Mouse (Mus musculus): Measurements from ENCODE around the gene Tmem165.

Gene Tmem165

DNA sequence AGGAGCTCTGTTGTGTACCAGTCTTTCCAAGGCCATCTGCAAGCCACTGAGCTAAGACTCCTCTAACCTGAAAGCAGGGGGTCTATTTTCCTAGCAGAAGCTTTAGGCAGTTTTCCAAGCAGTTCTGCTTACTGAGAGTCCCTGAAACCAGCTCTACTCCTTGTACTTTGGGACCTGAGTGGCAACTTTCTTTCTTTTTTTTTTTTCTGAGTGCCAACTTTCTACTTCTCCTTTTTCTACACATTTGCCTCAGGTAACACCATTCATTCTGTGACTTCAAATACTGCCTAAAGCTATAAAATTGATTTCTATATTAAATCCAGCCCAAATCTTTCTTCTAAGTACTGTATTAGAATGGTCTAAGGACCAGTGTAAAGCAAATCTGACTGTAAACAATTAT, 62.9 kb downstream of the Tmem165 start:
- DNase-seq = no peak

DNA sequence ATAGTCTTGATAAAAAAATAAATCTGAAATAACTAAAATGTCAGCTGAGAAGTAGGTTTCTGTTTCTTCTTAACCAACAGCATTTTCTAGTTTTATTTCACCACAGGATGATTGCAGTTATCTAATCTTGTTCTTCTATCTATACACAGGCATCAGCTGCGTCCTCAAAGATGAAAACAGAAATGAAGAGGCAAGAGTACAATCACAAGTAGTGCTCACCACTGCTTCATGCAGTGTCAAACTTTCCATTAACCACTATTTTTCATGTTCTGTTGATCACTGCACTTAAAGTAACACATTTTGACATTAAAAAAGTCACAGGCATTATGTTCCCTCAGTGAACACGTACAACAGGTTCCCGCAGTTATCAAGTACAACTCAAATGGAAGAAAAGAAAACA, 67.3 kb downstream of the Tmem165 start:
- no peak for DNase-seq
